7 mouse cellular contexts compared by ENCODE assay signal in the genomic region with DNA sequence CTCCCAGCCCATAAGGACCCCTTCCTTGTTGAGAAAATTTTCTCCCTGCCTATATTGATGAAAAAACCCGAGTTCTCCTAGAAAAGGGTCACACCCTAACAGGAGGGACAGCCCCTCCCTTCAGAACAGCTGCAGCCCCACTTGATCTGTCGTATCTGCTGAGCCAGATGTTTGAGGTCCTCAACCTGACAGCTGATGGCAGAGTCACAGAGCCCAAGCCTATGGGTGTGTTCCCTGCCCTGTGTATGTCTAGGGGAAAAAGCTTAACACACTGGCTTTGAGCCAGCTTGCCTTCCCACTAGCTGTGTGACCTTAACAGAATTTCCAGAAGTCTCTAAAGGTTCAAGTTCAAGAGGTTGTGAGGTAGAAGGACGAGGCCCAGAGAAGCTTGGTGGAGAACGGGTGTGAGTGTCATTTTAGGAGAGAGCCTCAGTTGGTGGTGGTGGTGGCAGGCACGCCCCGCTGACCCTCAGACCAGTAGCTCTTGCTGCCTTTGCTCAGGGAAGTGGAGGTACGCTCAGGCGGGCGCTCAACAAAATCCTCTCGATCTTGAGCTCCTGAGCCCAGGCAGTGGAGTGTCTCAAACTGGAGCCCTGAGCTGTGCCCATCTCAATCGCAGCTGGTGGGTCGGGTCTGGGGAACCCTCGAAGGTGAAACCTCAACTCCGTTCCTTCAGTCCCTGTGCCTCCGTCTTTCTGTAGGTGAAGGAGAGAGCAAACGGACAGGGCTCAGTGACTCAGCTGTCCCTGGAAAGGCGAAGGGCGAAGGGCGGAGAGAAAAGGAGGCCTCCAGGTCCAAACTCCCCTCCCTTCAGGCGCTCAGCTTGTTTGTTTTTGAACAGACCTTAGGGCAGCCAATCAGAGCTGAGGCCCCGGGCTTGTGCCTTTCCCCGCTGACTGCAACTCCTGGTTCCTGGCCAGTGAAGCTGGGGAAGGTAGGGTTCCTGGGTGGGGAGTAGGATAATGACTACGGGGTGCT. TPM values are rescaled to one million over a fixed set of nuclear protein-coding genes. Genes with fewer than 3 reads are reported as not detected.
DNase-seq lines count a peak whose midpoint lies in the region; ATAC-seq and TF ChIP-seq lines count a peak whose summit lies in the region.

No protein-coding gene starts in this region.

- H3K4me2 ChIP-seq in intestine, postnatal 0 days (replicated peaks; ENCODE audit: low read depth): peak overlapping the region; percentile 60

- H3K9me3 ChIP-seq in intestine, postnatal 0 days (ENCODE audit: control insufficient read depth): 0 out of 2 replicates have a peak, but pooled peaks cover 3% of the 10 kb centered on the region

- no peaks in the 10 kb centered on the region for H3K36me3 ChIP-seq in intestine, postnatal 0 days (ENCODE audit: control insufficient read depth, insufficient read depth)

- H3K4me3 ChIP-seq in intestine, postnatal 0 days (ENCODE audit: low read depth, low read length): peak overlapping the region; percentile 17

- H3K27ac ChIP-seq in intestine, postnatal 0 days (ENCODE audit: low read depth, low read length): peak overlapping the region; percentile 89

- peak; percentile 12; the same call in 1 of the 2 replicates for ATAC-seq in granulocyte monocyte progenitor cell, adult 5-6 weeks (replicated peaks; ENCODE audit: poor library complexity, severe bottlenecking)
- peak; percentile 90 for ATAC-seq in intestine, postnatal 0 days

- DNase-seq in adrenal gland, postnatal 10 days: peak; percentile 87
- DNase-seq in cerebellum, postnatal 36 days: peak; percentile 67 to 68
- DNase-seq in lung, adult 18-20 months: peak; percentile 50 to 69
- peak; percentile 58 for DNase-seq in retina, postnatal 1 day
- no peak for DNase-seq in adipocyte (ENCODE audit: low spot score)

- H3K27me3 ChIP-seq in intestine, postnatal 0 days (replicated peaks; ENCODE audit: control insufficient read depth, insufficient read depth, low read length): no peaks in the 10 kb centered on the region

- peaks cover 5% of the 10 kb centered on the region; the same call in 1 of the 2 replicates for H3K4me1 ChIP-seq in intestine, postnatal 0 days (replicated peaks; ENCODE audit: control insufficient read depth, insufficient read depth, low read length)

- peak overlapping the region; percentile 48 for H3K9ac ChIP-seq in intestine, postnatal 0 days (ENCODE audit: low read depth, low read length)

- TF ChIP-seq CTCF in intestine, postnatal 0 days (IDR thresholded peaks at IDR 0.05; ENCODE audit: low read depth): no peak

- WGBS in intestine, postnatal 0 days: 5% methylated on average over 23 of the region's 23 CpGs

RNA-seq across cellular contexts. Expression of a gene that starts 9.5 kb away (rescaled TPM):
- total RNA-seq in adrenal gland, postnatal 10 days (2021): 10 to 100 TPM; 26.6 to 64.2 TPM
- total RNA-seq in granulocyte monocyte progenitor cell, adult 5-6 weeks (2014; fragmentation: Nextera tagmentation): not detected in 2 replicates
- total RNA-seq in granulocyte monocyte progenitor cell, adult 5-6 weeks (2017): under 0.01 and 1.6 TPM in 2 replicates
- polyA plus RNA-seq in intestine, postnatal 0 days (2015; fragmentation: Nextera tagmentation; extraction: Ambion mirVana): 0.29 and 0.34 TPM in 2 replicates

RNA-seq across cellular contexts. Expression of a gene that starts 17.7 kb away (rescaled TPM):
- total RNA-seq in adrenal gland, postnatal 10 days (2021): 10 to 100 TPM; 21.2 to 34.3 TPM
- not detected in 2 replicates for total RNA-seq in granulocyte monocyte progenitor cell, adult 5-6 weeks (2014; fragmentation: Nextera tagmentation)
- not detected in 2 replicates for total RNA-seq in granulocyte monocyte progenitor cell, adult 5-6 weeks (2017)
- polyA plus RNA-seq in intestine, postnatal 0 days (2015; fragmentation: Nextera tagmentation; extraction: Ambion mirVana): 5.2 and 5.3 TPM in 2 replicates

RNA-seq across cellular contexts. Expression of a gene that starts 32.3 kb away (rescaled TPM):
- 100 to 1,000 TPM; 327 to 377 TPM for total RNA-seq in adrenal gland, postnatal 10 days (2021)
- 99.0 and 163 TPM in 2 replicates for total RNA-seq in granulocyte monocyte progenitor cell, adult 5-6 weeks (2014; fragmentation: Nextera tagmentation)
- total RNA-seq in granulocyte monocyte progenitor cell, adult 5-6 weeks (2017): 51.4 and 53.9 TPM in 2 replicates
- polyA plus RNA-seq in intestine, postnatal 0 days (2015; fragmentation: Nextera tagmentation; extraction: Ambion mirVana): 283 and 296 TPM in 2 replicates

RNA-seq across cellular contexts. Expression of a gene that starts 54.6 kb away (rescaled TPM):
- total RNA-seq in adrenal gland, postnatal 10 days (2021): 100 to 1,000 TPM; 161 to 189 TPM
- 110 and 152 TPM in 2 replicates for total RNA-seq in granulocyte monocyte progenitor cell, adult 5-6 weeks (2014; fragmentation: Nextera tagmentation)
- total RNA-seq in granulocyte monocyte progenitor cell, adult 5-6 weeks (2017): 38.6 and 48.3 TPM in 2 replicates
- 339 and 382 TPM in 2 replicates for polyA plus RNA-seq in intestine, postnatal 0 days (2015; fragmentation: Nextera tagmentation; extraction: Ambion mirVana)

RNA-seq across cellular contexts. Expression of a gene that starts 55.9 kb away (rescaled TPM):
- total RNA-seq in adrenal gland, postnatal 10 days (2021): 100 to 1,000 TPM in 1 of 2 experiments, 10 to 100 TPM in 1; 96.3 to 100 TPM
- total RNA-seq in granulocyte monocyte progenitor cell, adult 5-6 weeks (2014; fragmentation: Nextera tagmentation): 56.3 and 73.8 TPM in 2 replicates
- 148 and 164 TPM in 2 replicates for total RNA-seq in granulocyte monocyte progenitor cell, adult 5-6 weeks (2017)
- 39.6 and 41.9 TPM in 2 replicates for polyA plus RNA-seq in intestine, postnatal 0 days (2015; fragmentation: Nextera tagmentation; extraction: Ambion mirVana)

Comparison
In these comparisons a context has a peak if more than half of its experiments do, and no peak if none do; other contexts are left out.
1. RNA of a gene that starts 9.5 kb away (total RNA-seq): 26.6 to 64.2 TPM in adrenal gland, postnatal 10 days; under 0.01 to 1.6 TPM in granulocyte monocyte progenitor cell, adult 5-6 weeks; every median in the first group is over 10 times any median in the second.
2. RNA of a gene that starts 17.7 kb away (total RNA-seq): 21.2 to 34.3 TPM in adrenal gland, postnatal 10 days; not detected in granulocyte monocyte progenitor cell, adult 5-6 weeks; every median in the first group is over 10 times any median in the second.